Mouse (Mus musculus): ENCODE results near the gene Dip2b.

DNA sequence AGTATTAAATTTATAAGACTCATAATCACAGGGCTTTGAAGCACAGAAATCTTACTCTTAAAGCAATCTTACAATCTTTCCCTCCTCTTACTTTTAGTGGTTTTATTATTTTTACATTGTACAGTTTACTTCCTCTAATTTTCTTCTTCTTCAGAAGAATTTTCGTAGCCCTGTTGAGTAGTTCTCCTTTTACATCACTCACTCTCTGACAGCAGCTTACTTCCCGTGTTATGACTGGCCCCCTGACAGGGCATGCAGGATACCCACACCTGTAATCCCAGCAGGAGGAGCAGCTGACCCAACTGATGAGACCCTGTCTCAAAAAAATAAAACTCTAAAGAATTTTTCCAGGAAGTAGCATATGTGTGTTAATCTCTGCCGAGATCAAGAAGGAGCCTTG is 114.6 kb downstream of the Dip2b start:
- TF ChIP-seq CTCF (IDR thresholded peaks at IDR 0.05; ENCODE audit: control insufficient read depth, insufficient read depth, insufficient read length) (no peak), MAX (IDR thresholded peaks at IDR 0.05) (no peak), USF1 (IDR thresholded peaks at IDR 0.05; ENCODE audit: low read depth) (no peak)
